Mouse (Mus musculus): ENCODE results near the gene Cyp1a2.

DNA sequence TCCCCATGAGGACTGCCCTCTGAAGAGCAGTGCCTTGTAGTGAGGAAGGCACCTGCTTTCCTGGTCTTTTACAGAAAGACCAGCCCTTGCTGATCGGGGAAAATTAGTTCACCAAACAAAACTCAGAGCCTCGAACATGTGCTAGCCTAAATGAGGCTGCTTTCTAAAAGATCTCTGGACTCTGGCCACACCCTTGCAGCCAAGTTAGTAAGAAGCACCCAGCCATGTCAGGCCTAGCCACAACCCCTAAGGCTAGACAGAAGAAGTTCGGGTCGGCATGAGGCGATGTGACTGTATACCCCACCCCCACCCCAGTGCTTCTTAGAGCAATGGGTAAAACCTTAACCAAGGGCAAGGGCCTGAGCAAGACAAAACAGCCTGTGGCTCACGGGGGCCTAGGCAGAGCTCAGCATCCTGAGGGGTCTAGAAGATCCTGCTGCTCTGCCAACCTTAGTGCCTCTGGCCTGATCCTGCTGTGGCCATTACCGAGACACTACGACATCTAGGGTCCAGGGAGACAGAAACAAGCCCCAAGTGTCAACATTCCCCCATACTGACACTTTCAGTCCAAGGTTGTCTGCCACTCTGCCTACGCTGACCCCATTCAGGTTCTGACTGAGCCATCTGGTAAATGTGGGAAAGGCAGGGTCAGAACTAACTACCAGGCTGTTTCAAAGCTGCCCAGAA, 40.2 kb downstream of the Cyp1a2 start:
- TF ChIP-seq CTCF (IDR thresholded peaks at IDR 0.05) (no peak), EP300 (IDR thresholded peaks at IDR 0.05) (no peak)
